Mouse (Mus musculus): ENCODE results near the gene C1qa.

Gene C1qa

GRCm38 (mm10) chr4:136863517-136863916 is 35.1 kb downstream of the C1qa start:
- no peak for DNase-seq (ENCODE audit: low read depth, low spot score)

DNA sequence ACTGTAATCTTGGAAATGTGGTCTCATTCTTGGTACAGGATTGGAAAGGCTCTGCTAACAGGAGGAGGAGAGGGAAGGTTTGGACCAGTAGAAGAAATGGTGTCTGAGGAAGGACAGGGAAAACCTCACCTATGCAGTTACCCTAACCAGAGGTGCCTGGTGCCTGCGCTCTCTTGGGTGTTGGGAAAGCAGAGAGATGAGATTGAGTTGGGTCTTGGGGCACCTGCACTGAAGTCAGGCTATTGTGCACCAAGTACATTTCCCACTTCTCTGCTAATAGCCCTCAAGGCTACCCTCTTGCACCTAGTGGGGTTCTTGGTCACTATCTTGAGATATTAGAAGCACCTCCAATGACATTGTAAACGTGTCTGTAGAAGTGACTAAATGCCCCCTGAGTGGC is 36.2 kb downstream of the C1qa start:
- no peak for DNase-seq (ENCODE audit: low read depth, low spot score)

DNA sequence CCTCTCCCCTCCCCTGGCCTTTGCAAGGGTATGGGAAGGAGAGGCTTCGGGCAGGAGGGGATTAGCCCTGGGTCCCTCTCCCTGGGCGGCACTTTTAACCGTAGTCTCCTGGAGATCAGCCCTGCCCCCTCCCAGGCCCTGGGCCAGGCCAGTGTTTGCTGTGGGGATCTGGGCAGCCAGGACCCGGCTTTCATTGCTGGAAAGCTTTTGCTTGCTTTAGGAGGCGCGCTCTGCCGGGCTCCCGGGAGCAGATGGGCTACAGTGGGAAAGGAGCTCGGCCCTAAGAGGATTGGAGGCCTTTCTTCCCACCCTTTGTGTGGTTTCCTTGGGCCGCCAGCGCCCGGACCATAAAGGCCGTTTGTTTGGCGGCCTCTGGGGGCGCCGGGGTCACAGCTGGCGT is 36.8 kb downstream of the C1qa start:
- DNase-seq (ENCODE audit: low read depth, low spot score) = no peak

- no peak for DNase-seq (ENCODE audit: low read depth, low spot score)
These were observed 38.6 kb downstream of the C1qa start for GRCm38 (mm10) chr4:136860022-136860421.

GRCm38 (mm10) chr4:136855081-136855480 is 43.5 kb downstream of the C1qa start:
- no peak for DNase-seq (ENCODE audit: low read depth, low spot score)

- DNase-seq (ENCODE audit: low read depth, low spot score) = no peak
These were observed 45.6 kb downstream of the C1qa start for GRCm38 (mm10) chr4:136852989-136853388.

DNA sequence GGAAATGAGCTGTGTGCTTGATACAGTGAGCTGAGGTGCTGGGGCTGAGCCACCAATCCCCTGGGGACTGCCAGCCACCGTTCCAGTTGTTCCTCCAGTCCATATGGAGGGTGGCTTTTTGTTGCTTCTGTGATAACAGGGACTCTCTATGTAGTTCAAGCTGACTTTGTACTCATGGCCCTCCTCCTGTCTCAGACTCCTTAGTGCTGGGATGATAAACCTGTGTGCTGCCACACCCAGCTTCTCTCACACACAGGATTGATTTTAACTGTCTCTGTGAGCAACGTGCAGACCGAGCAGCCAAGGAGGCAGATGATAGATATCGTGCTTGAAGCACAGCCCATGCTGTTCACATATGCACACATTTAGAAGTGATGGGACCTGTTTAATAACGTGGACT is 46.5 kb downstream of the C1qa start:
- no peak for DNase-seq (ENCODE audit: low read depth, low spot score)

DNA sequence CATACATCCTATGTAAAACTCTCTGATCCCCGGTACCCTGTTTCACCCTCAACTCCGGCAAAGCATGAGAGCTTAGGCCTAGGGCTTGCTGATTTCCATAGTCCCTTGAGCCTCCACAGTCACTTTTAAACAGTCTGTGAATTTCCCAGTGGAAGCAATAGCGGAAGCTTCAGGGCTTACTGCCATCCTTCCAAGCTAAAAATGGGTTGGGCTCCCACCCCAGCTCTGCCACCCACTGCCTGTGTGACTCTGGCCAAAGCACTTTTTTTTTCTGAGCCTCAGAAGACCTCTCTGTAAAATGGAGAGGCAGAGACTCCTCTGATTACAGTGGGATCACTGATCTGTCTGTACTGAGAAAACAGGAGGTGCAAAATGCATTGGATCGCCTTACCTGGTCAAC is 50.0 kb downstream of the C1qa start:
- no peak for DNase-seq (ENCODE audit: low read depth, low spot score)

- DNase-seq (ENCODE audit: low read depth, low spot score) = no peak
These were observed 51.4 kb downstream of the C1qa start for GRCm38 (mm10) chr4:136847166-136847565.
